Mouse (Mus musculus): ENCODE measurements around the gene Taldo1. TPM values are rescaled to one million over a fixed set of nuclear protein-coding genes. Genes with fewer than 3 reads are reported as not detected.

The Taldo1 gene
- polyA plus RNA-seq, 1 experiment from 2014 or later = 288 TPM

DNA sequence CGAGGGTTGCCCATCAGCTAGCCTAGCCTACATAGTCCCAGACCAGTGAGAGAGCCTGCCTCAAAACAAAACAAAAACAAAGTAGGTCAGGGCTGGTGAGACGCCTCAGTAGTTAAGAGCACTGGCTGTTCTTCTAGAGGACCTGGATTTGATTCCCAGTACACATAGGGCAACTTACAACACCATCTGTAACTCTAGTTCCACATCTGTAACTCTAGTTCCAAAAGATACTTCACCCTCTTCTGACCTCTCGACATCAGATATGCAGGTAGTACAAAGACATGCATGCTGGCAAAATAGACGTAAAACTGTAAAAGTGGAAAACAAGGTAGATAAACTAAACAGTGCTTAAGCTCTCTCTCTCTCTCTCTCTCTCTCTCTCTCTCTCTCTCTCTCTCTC lies 31.8 kb downstream of the Taldo1 start:
- ATAC-seq (replicated peaks; ENCODE audit: insufficient number of reproducible peaks, low FRiP score, low TSS enrichment) = no peak
- no peak overlapping the region for H3K9ac ChIP-seq (ENCODE audit: low read depth, low read length)
- H3K4me2 ChIP-seq = no peak overlapping the region
- peaks cover 12% of the 10 kb centered on the region for H3K4me1 ChIP-seq (ENCODE audit: control insufficient read depth, insufficient read depth, low read length)
- no peak overlapping the region for H3K4me3 ChIP-seq (ENCODE audit: low read depth, low read length)
- no peaks in the 10 kb centered on the region for H3K9me3 ChIP-seq (replicated peaks; ENCODE audit: control insufficient read depth, low read length)
- WGBS (ENCODE audit: insufficient replicate concordance) = 68% methylated on average over 4 of the region's 4 CpGs
- no peaks in the 10 kb centered on the region for H3K36me3 ChIP-seq (ENCODE audit: control insufficient read depth, insufficient read depth, low read length)
- H3K27ac ChIP-seq (ENCODE audit: low read depth, low read length) = no peak overlapping the region
- no peaks in the 10 kb centered on the region for H3K27me3 ChIP-seq (ENCODE audit: control insufficient read depth, insufficient read depth, low read length)

GRCm38 (mm10) chr7:141426948-141427730 lies 35.1 kb downstream of the Taldo1 start:
- 78% methylated on average over 12 of the region's 12 CpGs for WGBS (ENCODE audit: insufficient replicate concordance)
- no peak overlapping the region for H3K9ac ChIP-seq (ENCODE audit: low read depth, low read length)
- H3K4me3 ChIP-seq (ENCODE audit: low read depth, low read length) = no peak overlapping the region
- H3K4me1 ChIP-seq (ENCODE audit: control insufficient read depth, insufficient read depth, low read length) = peaks cover 23% of the 10 kb centered on the region
- no peak for ATAC-seq (replicated peaks; ENCODE audit: insufficient number of reproducible peaks, low FRiP score, low TSS enrichment)
- no peaks in the 10 kb centered on the region for H3K9me3 ChIP-seq (replicated peaks; ENCODE audit: control insufficient read depth, low read length)
- no peak overlapping the region for H3K4me2 ChIP-seq
- H3K36me3 ChIP-seq (ENCODE audit: control insufficient read depth, insufficient read depth, low read length) = 0 out of 2 replicates have a peak, but pooled peaks cover 7% of the 10 kb centered on the region
- no peak overlapping the region for H3K27ac ChIP-seq (ENCODE audit: low read depth, low read length)
- no peaks in the 10 kb centered on the region for H3K27me3 ChIP-seq (ENCODE audit: control insufficient read depth, insufficient read depth, low read length)

GRCm38 (mm10) chr7:141428701-141429100 lies 36.7 kb downstream of the Taldo1 start:
- 47% methylated on average over 5 of the region's 5 CpGs for WGBS (ENCODE audit: insufficient replicate concordance)
- 0 out of 2 replicates have a peak, but pooled peaks cover 8% of the 10 kb centered on the region for H3K36me3 ChIP-seq (ENCODE audit: control insufficient read depth, insufficient read depth, low read length)
- H3K9ac ChIP-seq (ENCODE audit: low read depth, low read length) = peak overlapping the region; percentile 43; the same call in 1 of the 2 replicates
- no peak for ATAC-seq (replicated peaks; ENCODE audit: insufficient number of reproducible peaks, low FRiP score, low TSS enrichment)
- H3K27me3 ChIP-seq (ENCODE audit: control insufficient read depth, insufficient read depth, low read length) = no peaks in the 10 kb centered on the region
- H3K9me3 ChIP-seq (replicated peaks; ENCODE audit: control insufficient read depth, low read length) = no peaks in the 10 kb centered on the region
- H3K27ac ChIP-seq (ENCODE audit: low read depth, low read length) = no peak overlapping the region
- peak overlapping the region; percentile 16 for H3K4me3 ChIP-seq (ENCODE audit: low read depth, low read length)
- peak overlapping the region; percentile 35 for H3K4me2 ChIP-seq
- peaks cover 24% of the 10 kb centered on the region for H3K4me1 ChIP-seq (ENCODE audit: control insufficient read depth, insufficient read depth, low read length)

- H3K4me3 ChIP-seq (ENCODE audit: low read depth, low read length) = peak within 1 kb of the TSS; percentile 16
- 0 out of 2 replicates have a peak, but pooled peaks cover 8% of the 10 kb centered on the region for H3K36me3 ChIP-seq (ENCODE audit: control insufficient read depth, insufficient read depth, low read length)
- H3K4me2 ChIP-seq = peak within 1 kb of the TSS; percentile 35
- H3K27me3 ChIP-seq (ENCODE audit: control insufficient read depth, insufficient read depth, low read length) = no peaks in the 10 kb centered on the region
- H3K27ac ChIP-seq (ENCODE audit: low read depth, low read length) = peak within 1 kb of the TSS; percentile 71
- peak within 1 kb of the TSS; percentile 43; the same call in 1 of the 2 replicates for H3K9ac ChIP-seq (ENCODE audit: low read depth, low read length)
- peak; percentile 56 for ATAC-seq (replicated peaks; ENCODE audit: insufficient number of reproducible peaks, low FRiP score, low TSS enrichment)
- H3K9me3 ChIP-seq (replicated peaks; ENCODE audit: control insufficient read depth, low read length) = no peaks in the 10 kb centered on the region
- peaks cover 30% of the 10 kb centered on the region for H3K4me1 ChIP-seq (ENCODE audit: control insufficient read depth, insufficient read depth, low read length)
- WGBS (ENCODE audit: insufficient replicate concordance) = 3% methylated on average over 19 of the region's 19 CpGs
Measured at GRCm38 (mm10) chr7:141429310-141429709, 37.3 kb downstream of the Taldo1 start, which contains the start of gene Cend1. TSS of gene Cend1 (minus strand) at chr7:141429491.

DNA sequence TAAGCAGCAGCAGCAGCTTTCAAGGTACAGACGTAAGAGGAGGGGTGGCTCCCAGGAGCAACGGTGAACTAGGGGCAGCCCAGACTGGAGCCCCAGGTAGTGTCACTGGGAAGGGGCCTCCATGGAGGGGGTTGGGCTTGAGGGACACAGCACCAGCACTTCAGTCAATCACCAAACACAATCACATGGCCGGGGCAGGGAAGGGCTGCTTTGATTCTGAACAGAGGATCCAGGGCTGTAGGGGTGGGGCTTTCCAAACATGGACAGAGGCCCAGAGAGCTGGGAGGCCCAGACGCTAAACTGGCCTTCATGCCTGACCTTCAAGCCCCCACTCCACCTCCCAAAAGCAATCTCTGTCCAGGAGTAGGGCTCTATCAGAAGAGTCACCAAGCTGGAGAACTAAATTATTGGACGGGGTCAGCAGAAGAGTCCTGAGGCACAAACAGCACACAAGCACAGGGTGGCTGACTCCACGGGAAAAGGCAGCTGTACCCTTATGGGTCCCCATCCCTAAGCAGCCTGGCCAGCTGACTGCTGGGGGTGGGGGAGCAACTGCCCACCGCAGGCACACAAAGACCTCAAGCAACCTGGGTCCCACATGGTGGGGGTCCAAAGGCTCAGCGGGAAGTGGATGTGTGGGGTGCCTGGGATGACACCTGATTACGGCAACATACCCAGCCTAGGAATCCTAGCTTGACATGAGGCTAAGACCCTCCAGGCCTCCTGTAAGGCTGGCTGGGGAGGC lies 38.0 kb downstream of the Taldo1 start:
- ATAC-seq (replicated peaks; ENCODE audit: insufficient number of reproducible peaks, low FRiP score, low TSS enrichment) = peak; percentile 44; the same call in 1 of the 2 replicates
- peak overlapping the region; percentile 16; the same call in 1 of the 2 replicates for H3K4me3 ChIP-seq (ENCODE audit: low read depth, low read length)
- 0 out of 2 replicates have a peak, but pooled peaks cover 8% of the 10 kb centered on the region for H3K36me3 ChIP-seq (ENCODE audit: control insufficient read depth, insufficient read depth, low read length)
- peaks cover 37% of the 10 kb centered on the region for H3K4me1 ChIP-seq (ENCODE audit: control insufficient read depth, insufficient read depth, low read length)
- H3K27me3 ChIP-seq (ENCODE audit: control insufficient read depth, insufficient read depth, low read length) = no peaks in the 10 kb centered on the region
- peak overlapping the region; percentile 39; the same call in 1 of the 2 replicates for H3K9ac ChIP-seq (ENCODE audit: low read depth, low read length)
- H3K27ac ChIP-seq (ENCODE audit: low read depth, low read length) = peak overlapping the region; percentile 71
- H3K9me3 ChIP-seq (replicated peaks; ENCODE audit: control insufficient read depth, low read length) = no peaks in the 10 kb centered on the region
- H3K4me2 ChIP-seq = peak overlapping the region; percentile 35
- 49% methylated on average over 9 of the region's 9 CpGs for WGBS (ENCODE audit: insufficient replicate concordance)

DNA sequence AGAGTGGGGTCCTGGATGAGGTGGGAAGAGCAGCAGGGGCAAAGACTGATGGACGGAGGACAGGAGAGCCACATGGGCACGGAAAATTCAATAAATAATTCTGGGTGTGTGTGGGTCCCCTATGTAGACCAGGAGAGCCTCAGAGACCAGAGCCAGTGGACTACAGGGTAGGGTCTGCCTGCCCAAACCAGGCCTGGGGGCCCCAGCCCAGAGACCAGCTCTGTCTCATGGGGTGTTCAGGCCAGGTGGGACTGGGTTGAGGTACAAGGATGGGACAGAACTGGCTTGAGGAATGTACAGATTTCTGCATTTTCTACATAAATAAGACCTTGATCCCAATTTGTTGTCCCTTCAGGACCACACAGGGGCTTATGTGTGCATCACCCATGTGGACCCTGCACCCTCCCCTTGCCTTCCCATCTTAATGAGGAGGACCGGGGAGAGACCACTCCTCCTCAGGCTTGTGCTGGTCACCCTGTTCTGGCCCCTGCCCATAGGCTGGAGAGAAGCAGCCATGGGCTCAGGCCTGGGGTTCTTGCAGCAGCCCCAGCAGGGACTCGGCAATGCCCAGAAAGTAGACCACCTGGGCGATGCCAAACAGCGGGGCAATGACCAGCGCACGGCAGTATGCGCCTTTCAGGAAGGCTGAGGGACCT lies 38.7 kb downstream of the Taldo1 start:
- H3K27ac ChIP-seq (ENCODE audit: low read depth, low read length) = peak overlapping the region; percentile 71
- H3K36me3 ChIP-seq (ENCODE audit: control insufficient read depth, insufficient read depth, low read length) = 0 out of 2 replicates have a peak, but pooled peaks cover 8% of the 10 kb centered on the region
- ATAC-seq (replicated peaks; ENCODE audit: insufficient number of reproducible peaks, low FRiP score, low TSS enrichment) = no peak
- 92% methylated on average over 9 of the region's 9 CpGs for WGBS (ENCODE audit: insufficient replicate concordance)
- no peak overlapping the region for H3K4me2 ChIP-seq
- peaks cover 41% of the 10 kb centered on the region for H3K4me1 ChIP-seq (ENCODE audit: control insufficient read depth, insufficient read depth, low read length)
- no peaks in the 10 kb centered on the region for H3K27me3 ChIP-seq (ENCODE audit: control insufficient read depth, insufficient read depth, low read length)
- no peak overlapping the region for H3K9ac ChIP-seq (ENCODE audit: low read depth, low read length)
- H3K4me3 ChIP-seq (ENCODE audit: low read depth, low read length) = no peak overlapping the region
- H3K9me3 ChIP-seq (replicated peaks; ENCODE audit: control insufficient read depth, low read length) = no peaks in the 10 kb centered on the region

GRCm38 (mm10) chr7:141431434-141432185 lies 39.6 kb downstream of the Taldo1 start:
- WGBS (ENCODE audit: insufficient replicate concordance) = 93% methylated on average over 19 of the region's 19 CpGs

More at GRCm38 (mm10) chr7:141431434-141432185, 39.6 kb downstream of the Taldo1 start:
- peaks cover 39% of the 10 kb centered on the region for H3K4me1 ChIP-seq (ENCODE audit: control insufficient read depth, insufficient read depth, low read length)
- H3K27ac ChIP-seq (ENCODE audit: low read depth, low read length) = no peak overlapping the region
- no peaks in the 10 kb centered on the region for H3K9me3 ChIP-seq (replicated peaks; ENCODE audit: control insufficient read depth, low read length)
- 0 out of 2 replicates have a peak, but pooled peaks cover 8% of the 10 kb centered on the region for H3K36me3 ChIP-seq (ENCODE audit: control insufficient read depth, insufficient read depth, low read length)
- no peak overlapping the region for H3K9ac ChIP-seq (ENCODE audit: low read depth, low read length)
- H3K27me3 ChIP-seq (ENCODE audit: control insufficient read depth, insufficient read depth, low read length) = no peaks in the 10 kb centered on the region
- H3K4me2 ChIP-seq = no peak overlapping the region
- H3K4me3 ChIP-seq (ENCODE audit: low read depth, low read length) = no peak overlapping the region
- no peak for ATAC-seq (replicated peaks; ENCODE audit: insufficient number of reproducible peaks, low FRiP score, low TSS enrichment)
